Mouse (Mus musculus): ENCODE results near the gene Heatr1. TPM values are rescaled to one million over a fixed set of nuclear protein-coding genes. Genes with fewer than 3 reads are reported as not detected.

The Heatr1 gene
- 39.8 and 42.6 TPM in 2 replicates for total RNA-seq (2021)
- long read RNA-seq, experiment 1, full-length matches to known transcripts = 3 of 11 reads
- long read RNA-seq, experiment 1, partial matches to known transcripts = 5 of 11 reads
- long read RNA-seq, experiment 1, other reads (novel, unspliced or antisense) = 3 of 11 reads
- long read RNA-seq, experiment 2, full-length matches to known transcripts = 3 of 8 reads
- long read RNA-seq, experiment 2, partial matches to known transcripts = 4 of 8 reads
- long read RNA-seq, experiment 2, other reads (novel, unspliced or antisense) = 1 of 8 reads

DNA sequence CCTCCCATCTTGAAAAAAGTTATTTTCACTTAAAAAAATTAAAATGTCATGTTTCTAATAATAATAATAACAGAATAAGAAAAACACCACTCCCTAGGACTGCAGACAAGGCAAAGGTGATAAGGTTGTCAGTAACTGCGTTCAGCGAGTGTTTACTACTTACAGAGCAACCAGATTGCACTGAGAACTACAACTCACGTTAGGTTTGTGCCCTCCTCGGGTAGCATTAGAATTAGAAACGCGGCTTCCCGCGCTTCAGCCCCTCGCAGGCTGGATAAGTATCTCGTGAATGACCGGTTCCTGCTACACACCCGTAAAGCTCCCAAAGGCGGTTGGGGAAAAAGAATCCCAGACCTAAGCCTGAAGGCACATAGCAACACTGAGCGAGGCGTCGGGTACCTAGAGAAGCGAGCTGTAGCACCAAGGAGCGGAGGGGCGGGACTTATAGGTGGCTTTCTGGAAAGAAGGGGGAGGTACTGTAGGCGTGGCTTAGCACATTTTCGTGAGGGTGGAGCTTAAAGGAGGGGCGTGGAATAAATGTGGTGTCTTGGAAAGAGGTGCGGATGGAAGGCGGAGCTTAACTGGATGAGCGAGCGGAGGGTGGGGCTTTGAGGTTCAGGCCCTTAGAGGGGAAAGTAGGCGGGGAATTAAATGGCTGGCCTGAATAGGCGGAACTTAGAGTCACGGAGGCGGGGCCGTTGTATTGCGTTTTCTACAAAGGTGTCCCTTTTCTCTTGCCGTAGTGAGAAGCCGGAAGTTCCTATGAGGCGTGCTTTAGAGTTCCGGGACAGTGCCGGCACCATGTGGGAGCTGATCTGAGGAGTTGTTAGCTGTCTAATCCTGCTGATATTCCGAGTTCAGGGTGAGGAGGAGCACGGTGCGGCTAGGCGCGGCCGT is at the start of gene Heatr1:
Gene Heatr1 (plus strand): TSS at position 419 of the 897 bp plus-strand sequence.
- DNase-seq = peak; percentile 94

DNA sequence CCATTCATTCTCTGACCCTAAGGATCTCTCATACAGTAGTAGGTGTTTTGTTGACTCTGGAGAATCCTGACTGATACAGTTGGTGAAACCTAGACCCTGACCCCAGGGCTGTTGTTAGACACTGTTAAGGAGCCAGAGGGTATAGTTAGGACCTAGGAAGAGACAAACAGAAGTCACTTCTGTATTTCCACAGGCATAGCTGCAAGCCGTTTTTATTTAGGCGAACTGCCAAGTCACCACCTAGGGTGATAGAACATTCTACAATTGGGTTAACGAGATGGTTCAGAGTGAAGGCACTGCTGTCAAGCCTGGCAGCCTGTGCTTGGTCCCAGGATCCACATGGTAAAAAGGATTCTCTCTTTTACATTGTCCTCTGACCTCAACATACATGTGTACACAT is 48.0 kb upstream of the Heatr1 start:
- DNase-seq = no peak

DNA sequence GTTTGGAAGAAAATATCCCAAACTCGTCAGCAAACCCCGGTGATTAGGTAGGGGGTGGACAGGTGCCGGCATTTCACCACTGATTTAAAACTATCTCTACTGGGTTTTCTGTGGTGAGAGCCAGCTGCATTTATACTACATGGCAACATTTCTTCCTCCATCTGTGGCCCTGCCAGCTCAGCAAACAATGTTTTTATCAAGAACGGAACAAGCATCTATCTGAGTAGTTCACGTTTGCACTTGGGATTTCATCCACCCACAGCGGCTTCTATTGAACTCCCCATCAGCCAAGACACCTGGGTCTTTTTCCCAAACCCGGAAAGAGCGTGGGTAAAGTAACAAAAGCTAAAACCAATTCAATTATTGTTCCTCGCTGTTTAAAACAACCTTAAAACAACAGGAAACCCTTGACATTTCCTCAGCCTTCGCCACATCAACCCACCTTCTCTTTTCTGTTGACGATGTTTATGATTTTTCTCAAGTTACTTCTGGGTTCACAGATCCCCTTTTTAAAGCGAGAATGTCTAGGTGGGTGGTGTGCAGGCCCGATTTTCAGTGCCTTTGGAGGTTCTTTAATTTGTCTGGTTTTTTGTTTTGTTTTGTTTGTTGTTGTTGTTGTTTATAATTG is 45.5 kb upstream of the Heatr1 start:
- no peak for DNase-seq

DNA sequence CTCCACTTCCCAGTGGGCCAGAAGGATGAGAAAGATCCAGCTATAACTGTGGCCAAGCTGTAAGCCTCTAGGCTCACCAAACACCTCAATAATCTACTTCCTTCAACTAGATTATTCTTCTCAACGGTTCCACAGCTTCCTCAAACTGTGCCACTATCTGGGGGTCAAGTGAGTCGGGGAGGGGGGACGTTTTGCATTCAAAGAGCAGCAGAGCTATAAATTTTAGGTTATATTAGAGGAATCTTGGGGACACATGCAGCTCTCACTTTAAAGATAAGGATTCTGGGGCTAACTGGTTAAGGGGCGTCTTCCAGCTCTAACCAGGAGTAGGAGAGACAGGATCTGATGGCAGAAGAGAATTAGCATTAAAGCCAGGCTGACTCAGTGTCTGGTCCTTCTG is 38.6 kb upstream of the Heatr1 start:
- DNase-seq = no peak

DNA sequence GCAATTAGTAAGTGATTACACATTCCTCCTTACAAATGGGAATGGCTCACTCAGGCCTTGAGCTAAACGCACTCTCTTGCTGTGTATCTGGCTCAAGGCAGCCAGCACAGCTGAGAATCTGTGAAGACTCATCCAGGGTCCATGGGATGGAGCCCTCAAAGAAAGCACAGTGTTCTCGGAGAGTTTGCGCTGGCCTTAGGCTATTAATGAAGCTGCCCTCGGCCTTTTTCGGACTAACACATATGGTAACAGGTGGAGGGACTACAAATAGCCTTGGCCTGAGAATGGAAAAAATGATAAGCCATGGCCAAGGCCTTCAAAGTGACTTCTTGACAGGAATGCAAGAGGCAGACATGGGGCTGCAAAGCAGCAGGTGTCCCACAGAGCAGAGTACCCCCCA is 37.3 kb upstream of the Heatr1 start:
- DNase-seq = no peak

DNA sequence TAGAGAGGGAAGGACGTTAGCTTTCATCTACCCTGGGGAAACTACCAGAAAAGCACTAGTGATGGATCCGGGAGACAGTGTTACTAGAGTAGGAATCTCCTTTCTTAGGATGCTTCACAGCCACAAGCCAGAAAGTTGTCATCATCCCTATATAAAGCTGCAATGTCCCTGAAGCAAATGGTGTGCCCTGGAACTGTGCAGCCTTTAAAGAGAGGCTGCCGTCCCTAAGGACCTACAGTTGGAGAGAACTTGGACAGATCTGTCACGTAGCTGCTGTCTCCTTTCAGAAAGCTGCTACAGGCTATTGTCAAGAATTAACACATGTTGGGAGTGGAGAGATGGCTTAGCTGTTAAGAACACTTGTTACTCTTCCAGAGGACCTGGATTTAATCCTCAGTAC is 33.3 kb upstream of the Heatr1 start:
- DNase-seq = no peak

DNA sequence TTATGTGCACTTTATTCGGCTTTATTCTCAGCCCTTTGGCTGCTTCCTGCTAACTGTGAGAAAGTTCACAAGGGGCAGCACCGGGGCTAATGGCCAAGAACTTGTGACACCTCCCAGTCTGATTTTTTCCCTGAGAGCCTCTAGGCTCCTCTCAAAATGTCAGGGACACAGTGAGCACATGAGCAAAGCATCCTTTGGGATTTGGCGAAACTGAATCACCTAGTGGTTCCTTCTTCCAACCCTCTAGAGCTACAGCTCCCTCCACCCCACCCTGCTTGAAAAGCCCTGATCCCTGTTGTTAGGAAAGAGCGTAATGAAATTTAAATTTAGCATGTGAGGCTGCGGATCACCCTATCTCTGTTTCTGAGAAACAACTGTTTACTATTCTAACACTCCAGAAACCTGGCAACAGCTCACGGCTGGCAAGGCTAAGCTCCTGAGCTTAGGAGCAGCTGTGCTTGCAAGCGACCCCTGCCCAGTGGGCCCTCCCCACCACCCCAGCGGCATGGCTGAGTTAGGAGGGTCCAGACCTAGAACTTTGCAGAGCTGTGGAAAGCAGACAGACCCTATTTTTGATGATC is 25.7 kb upstream of the Heatr1 start:
- peak; percentile 79 for DNase-seq

DNA sequence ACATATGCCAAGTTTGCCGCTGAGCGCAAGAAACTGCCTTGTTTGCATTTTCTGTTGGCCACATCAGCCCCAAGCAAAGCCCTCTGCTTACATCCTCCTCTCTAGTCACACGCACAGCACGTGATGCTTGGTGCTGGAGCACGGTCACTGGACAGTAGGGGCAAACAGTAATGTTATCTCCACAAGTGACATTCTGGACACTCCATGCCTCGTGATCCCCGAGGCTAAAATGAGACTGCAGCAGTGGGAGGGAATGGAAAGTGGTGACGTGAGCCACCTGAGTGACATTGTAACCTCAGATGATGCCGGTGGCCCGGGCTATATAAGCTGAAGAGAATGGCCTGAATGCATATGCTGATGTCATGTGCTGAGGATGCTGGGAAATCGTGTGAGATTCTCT is 24.9 kb upstream of the Heatr1 start:
- no peak for DNase-seq

DNA sequence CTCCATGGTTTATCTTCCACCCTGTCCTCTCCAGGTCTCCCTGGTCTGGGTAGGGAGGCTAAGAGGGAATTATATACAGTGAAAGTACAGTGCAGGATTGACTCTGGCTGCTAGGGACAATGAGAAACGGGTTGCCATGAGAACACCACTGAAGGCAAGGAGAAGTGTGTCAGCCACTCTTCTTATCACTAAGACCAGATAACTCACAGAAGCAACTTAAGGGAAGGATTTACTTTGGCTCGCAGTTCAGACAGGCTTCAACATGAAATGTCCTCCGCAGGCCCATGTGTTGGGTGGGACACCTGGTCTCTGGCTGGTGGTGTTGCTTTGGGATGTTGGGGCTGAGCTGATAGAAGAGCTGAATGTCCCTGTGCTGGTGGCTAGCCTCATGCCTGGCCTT is 22.1 kb upstream of the Heatr1 start:
- DNase-seq = no peak

DNA sequence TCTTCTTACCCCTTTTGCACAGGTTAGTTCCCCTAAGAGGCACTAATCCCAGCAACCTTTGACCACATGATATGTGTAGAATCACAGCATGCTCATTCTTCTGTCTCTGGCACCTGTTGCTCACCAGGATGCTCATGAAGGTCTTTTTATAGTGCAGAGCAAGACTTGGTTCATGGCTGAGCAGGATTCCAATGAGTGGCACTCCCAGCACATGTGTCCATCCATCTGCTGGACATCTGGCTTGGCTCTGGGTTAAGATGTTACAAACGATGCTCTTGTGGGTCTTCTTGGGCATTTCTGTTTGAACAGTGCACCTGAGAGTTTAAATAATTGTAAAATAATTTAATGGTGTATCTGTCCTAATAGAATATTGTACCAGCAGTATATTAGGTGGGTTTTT is 18.0 kb upstream of the Heatr1 start:
- DNase-seq = no peak

DNA sequence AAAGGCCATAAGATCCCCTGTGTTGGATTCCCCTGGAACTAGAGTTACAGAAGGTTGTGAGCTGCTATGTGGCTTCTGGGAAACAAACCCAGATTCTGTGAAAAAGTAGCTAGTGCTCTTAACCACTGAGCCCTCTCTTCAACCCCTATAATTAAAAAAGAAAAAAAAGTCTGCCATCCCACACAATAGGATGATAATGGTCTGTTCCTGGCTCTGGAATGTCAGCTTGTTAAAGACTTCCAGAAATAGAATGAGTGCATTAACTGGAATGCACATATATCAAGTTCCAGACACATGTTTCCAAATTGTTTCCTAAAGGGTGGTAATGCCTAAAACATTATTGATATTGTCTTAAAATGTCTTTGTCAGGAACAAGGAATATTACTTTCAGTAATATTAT is 10.0 kb upstream of the Heatr1 start:
- no peak for DNase-seq

DNA sequence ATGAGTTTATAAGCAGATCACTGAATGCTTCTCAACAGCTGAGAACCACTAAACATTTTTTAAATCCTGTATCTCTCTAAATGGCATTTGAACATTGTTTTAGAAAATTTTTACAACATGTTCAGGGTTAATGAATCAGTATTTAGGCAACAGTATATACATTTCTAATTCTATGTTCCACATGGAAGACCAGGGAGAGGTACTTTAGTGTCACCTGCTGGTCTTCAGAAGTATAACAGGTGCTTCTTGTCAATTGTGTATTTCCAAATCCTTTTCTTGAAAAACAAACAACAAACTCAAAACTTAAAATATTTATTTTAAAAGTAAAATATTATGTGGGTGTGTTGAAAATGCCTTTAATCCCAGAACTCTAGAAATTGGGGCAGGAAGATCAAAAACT is 8.5 kb upstream of the Heatr1 start:
- DNase-seq = peak; percentile 35

DNA sequence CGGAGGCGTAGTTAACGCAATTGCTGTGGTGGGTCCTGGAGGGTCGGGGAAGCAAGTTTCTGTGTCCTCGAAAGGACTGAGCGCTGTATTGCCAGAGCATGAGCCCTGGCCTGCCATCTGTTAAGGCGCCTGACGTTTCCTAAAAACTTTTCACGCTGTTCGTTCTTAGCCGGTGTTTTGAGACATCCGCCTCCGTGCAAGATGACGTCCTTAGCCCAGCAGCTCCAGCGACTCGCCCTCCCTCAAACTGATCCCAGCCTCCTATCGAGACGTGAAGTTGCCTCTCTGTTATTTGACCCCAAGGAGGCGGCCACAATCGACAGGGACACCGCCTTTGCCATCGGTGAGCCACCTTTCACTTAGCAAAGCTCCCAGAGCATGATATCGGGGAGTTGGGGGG is 744 bp downstream of the Heatr1 start:
- DNase-seq = peak; percentile 26

DNA sequence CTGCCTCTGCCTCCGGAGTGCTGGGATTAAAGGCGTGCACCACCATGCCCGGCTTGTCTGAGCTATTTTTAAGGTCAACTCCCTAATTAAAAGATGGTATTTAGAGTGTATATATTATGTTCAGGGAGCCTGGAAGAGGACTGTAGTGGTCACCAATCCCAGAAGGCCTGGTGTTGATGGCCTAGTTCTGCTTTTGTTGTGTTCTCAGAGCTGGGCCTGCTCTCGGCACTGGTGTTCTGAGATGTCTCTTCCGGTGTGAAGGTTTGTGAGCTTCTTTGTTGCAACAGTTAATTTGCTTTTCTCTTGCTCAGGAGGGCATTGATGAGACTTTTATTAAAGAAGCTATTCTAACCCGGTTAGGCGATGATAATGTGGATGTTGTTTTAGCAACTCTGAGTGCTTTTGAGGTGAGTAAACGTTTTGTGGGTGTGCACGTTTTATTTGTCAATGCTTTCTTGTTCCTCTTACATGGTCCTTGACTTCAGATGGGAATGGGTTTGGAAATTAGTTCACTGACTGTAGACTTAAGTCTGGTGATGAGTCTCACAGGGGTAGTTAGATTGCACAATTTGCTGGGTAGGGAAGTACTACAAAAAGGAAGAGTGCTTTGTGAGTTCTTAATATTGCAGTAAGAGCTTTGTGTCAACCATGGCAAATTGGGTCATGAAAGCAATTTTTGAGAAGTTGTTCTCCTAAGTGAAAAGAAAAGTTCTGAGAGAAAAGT is 13.7 kb downstream of the Heatr1 start:
- no peak for DNase-seq

DNA sequence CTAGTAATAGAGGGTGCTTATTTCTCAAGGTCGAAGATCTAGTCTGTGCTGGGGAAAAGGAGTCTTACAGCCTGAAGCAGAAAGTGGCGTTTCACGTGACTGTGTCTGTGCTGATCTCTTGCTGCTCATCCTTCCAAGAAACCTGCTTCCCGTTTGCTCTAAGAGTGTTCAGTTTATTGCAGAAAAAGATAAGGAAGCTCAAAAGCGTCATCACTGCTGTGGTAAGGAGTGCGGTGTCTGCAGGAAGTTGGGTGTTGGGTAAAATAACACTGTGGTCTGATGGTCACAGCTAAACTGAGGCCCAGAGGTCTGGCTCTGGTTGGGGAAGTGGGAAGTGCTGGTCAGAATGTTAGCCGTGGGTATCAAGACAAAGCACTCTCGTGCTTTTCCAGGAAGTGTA is 17.2 kb downstream of the Heatr1 start:
- no peak for DNase-seq

DNA sequence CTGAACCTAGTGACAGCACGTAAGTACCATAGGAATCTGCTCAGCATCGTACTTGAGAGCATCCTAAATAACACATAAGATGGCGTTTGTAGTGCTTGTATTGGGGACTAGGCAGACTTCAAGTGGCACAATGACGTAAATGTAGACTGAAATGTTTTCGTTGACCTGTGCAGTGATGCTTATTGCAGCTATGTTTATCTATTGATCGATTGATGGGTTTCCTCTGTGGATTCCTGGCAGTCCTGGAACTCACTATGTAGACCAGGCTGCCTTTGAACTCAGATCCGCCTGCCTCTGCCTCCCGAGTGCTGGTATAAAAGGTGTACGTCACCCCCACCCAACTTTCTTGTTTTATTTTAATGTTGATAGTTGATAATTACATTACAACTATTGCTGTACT is 25.8 kb downstream of the Heatr1 start:
- no peak for DNase-seq

DNA sequence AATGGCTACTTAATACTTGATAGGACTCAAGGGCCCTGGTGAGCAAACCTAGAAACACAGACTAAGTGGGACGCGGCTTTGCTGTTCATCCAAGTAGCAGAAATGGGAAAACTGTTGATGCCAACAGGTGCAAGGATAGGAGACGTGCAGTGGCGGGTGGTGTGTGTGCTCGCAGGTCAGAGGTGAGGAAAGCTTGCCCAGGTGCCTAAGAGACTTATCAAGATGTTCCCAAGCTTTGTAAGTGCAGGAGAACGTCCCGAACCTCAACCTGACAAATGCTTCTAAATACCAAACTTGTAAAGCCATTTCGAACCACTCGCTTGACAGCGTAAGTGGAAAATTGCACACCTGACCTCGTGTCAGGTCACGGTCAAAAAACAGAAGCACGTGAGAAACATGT is 33.7 kb downstream of the Heatr1 start:
- DNase-seq = no peak

DNA sequence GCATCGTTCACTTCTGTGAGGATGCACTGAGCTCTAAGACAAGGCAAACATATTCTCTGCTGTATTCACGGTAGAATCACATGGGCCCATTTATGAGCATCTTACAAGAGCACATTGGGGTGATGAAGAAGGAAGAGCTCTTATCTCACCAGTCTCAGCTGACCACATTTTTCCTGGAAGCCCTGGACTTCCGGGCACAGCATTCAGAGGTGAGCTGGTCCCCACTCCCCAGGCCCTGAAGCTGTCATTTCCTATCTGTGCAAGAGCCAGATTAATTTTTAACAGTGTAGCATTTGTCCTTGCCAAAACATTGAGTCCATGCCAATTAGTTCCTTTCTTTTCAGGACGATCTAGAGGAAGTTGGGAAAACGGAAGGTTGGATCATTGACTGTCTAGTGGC is 39.0 kb downstream of the Heatr1 start:
- DNase-seq = peak; percentile 20

DNA sequence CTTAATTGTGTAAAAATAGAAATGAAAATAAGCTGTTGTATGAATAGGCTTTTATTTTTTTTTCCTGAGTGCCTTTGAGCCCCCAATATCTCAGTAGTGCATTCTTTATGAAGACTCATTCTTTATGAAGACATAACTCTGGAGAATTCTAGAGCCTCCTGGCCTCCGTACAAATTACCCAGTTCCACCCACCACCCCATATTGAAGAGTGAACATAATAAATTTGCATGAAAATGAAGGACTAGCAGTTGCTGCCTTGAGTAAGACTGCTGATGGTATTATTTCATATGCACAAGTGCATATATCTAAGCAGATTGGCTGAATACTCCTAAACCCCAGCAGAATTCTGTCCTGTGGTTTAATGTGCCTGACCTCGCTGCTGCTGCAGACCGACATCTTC is 44.8 kb downstream of the Heatr1 start:
- DNase-seq = no peak

DNA sequence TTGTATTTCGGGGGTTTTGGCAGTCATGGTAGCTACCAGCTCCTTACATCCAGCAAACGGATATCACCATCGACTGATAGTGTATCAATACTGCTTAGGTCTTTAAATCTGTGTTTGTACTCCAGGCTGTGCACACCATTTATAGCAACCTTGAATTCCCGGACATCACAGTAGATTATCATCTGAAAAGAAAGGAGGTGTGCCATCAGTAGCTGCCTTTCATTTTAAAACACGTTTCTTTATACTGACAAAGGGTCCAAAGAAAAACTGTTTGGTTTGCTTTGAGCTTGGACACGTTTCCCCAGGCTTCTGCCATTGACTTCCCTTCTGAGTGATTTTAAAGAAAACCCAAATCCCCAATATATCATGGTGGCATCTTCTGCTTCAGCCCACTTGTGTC is 46.0 kb downstream of the Heatr1 start:
- DNase-seq = no peak

DNA sequence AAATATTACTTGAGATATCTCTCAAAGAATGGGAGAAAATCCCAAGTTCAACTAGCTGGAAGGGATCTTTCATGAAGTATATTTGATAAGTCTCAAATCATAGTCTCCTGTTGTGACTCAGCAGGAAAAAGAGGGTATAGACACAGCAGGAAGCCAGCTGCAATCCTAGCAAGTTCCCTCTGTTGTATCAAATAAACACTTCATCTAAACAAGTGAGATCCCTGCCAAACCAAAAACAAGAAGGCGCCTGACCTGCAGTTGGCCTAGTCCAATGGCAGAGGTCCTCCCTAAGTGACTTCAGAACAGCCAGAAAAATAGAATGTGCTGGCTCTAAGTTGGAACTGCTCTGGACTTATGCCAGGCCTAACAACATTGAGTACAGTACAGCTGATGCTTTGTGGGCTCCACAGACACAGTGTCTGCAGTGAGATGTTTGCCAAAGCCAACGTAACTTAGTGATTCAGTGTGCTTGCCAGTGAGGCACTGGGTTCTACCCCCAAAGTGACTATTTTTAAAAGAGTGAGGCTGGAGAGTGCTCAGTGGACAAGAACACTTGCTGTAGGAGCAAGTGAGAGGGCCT is 47.3 kb downstream of the Heatr1 start:
- DNase-seq = peak; percentile 39

DNA sequence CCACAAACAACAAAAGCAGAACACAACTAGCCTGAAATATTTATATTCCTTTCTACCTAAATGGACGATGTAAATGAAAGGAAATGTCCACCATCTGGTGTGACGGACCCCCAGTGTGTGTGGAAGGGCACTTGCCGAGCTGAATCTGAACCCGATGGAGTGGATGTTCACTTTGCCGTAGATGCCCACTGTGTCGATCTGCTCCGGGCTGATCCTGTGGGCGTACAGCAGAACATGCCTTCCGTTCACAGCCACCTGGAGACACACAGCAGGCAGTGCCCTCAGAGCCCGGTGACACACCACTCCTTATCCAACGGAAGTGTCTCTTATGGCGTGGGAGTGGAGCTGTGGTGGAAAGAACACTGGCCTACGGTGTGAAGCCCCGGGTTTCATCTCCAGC is 58.3 kb downstream of the Heatr1 start:
- DNase-seq = no peak

Data from adrenal gland, postnatal 14 days (tissue).